Mouse (Mus musculus) heart, adult 18-20 months (tissue): ENCODE measurements around the gene Catsper1. TPM values are rescaled to one million over a fixed set of nuclear protein-coding genes. Genes with fewer than 3 reads are reported as not detected.
"Not testable (repeated sequence)": the region's sequence is repeated elsewhere in the genome, so short reads cannot be mapped to it uniquely, and the experiment has no call there.

Experiments used
- DNase-seq, 2 experiments: peaks; one replicate each; pipeline ENCODE4 v3.0.0; 2021 to 2022; ENCODE audit warnings: mixed read lengths in 1 of 2
- long read RNA-seq, 2 experiments: library from polyadenylated mRNA; stranded (forward); transcript quantifications; one replicate each; pipeline ENCODE4 v2.0.0; 2021
- total RNA-seq, 2 experiments: library from RNA; stranded (reverse); gene quantifications; 2 replicates each; pipeline ENCODE4 v1.2.3; 2021

Gene Catsper1
- total RNA-seq, result not detected
- long read RNA-seq, experiment 1, result 0 reads
- long read RNA-seq, experiment 2, result 0 reads

GRCm38 (mm10) chr19:5335441-5335840 is at the start of gene Catsper1:
TSS of gene Catsper1 (plus strand) at chr19:5335741.
- no peak for DNase-seq

GRCm38 (mm10) chr19:5294972-5295735 is 40.4 kb upstream of the Catsper1 start, which contains the start of gene Sf3b2:
TSS of gene Sf3b2 (minus strand) at chr19:5295455.
- peak; percentile 99 for DNase-seq

GRCm38 (mm10) chr19:5295736-5296075 is 39.8 kb upstream of the Catsper1 start:
- DNase-seq, result no peak

GRCm38 (mm10) chr19:5296630-5297029 is 38.9 kb upstream of the Catsper1 start:
- no peak for DNase-seq

GRCm38 (mm10) chr19:5297903-5298800 is 37.4 kb upstream of the Catsper1 start, which contains the start of gene Gal3st3:
TSS of gene Gal3st3 (plus strand) at chr19:5298331.
- no peak for DNase-seq

- DNase-seq, result no peak
Observed at GRCm38 (mm10) chr19:5300588-5300987, 35.0 kb upstream of the Catsper1 start.

GRCm38 (mm10) chr19:5302455-5302854 is 33.1 kb upstream of the Catsper1 start:
- DNase-seq, result peak; percentile 43 to 62

- no peak for DNase-seq
Observed at GRCm38 (mm10) chr19:5306279-5306678, 29.3 kb upstream of the Catsper1 start.

- DNase-seq, result peak in 1 of 2 experiments; percentile 14
Observed at GRCm38 (mm10) chr19:5306968-5307734, 28.4 kb upstream of the Catsper1 start.

- DNase-seq, result no peak
Observed at GRCm38 (mm10) chr19:5309025-5309424, 26.5 kb upstream of the Catsper1 start.

GRCm38 (mm10) chr19:5313189-5313588 is 22.4 kb upstream of the Catsper1 start:
- DNase-seq, result no peak

GRCm38 (mm10) chr19:5323801-5324200 is 11.7 kb upstream of the Catsper1 start:
- no peak for DNase-seq

- DNase-seq, result no peak
Observed at GRCm38 (mm10) chr19:5327970-5328369, 7.6 kb upstream of the Catsper1 start.

- no peak for DNase-seq
Observed at GRCm38 (mm10) chr19:5334741-5335140, 800 bp upstream of the Catsper1 start.

GRCm38 (mm10) chr19:5337975-5338374 is 2.4 kb downstream of the Catsper1 start:
- peak; percentile 79 to 89 for DNase-seq

- peak; percentile 53 to 82 for DNase-seq
Observed at GRCm38 (mm10) chr19:5341360-5341759, 5.8 kb downstream of the Catsper1 start.

- peak; percentile 69 to 87 for DNase-seq
Observed at GRCm38 (mm10) chr19:5345297-5346131, 10.0 kb downstream of the Catsper1 start.

- DNase-seq, result no peak
Observed at GRCm38 (mm10) chr19:5348064-5348463, 12.5 kb downstream of the Catsper1 start.

GRCm38 (mm10) chr19:5348526-5349501 is 13.3 kb downstream of the Catsper1 start:
- DNase-seq, result peak in 1 of 2 experiments; percentile 66

GRCm38 (mm10) chr19:5349502-5349873 is 13.9 kb downstream of the Catsper1 start, which contains the start of gene Cst6:
TSS of gene Cst6 (minus strand) at chr19:5349574.
- DNase-seq, result not testable (repeated sequence)
